Mouse (Mus musculus) gastrocnemius, adult 18-20 months (tissue): ENCODE data around the gene Tfec. TPM values are rescaled to one million over a fixed set of nuclear protein-coding genes. Genes with fewer than 3 reads are reported as not detected.

Source experiments
- DNase-seq: peaks from one replicate; pipeline ENCODE4 v3.0.0; 2021; ENCODE audit warnings: low spot score
- total RNA-seq, 2 experiments: library from RNA; stranded (reverse); gene quantifications; 2 replicates each; pipeline ENCODE4 v1.2.3; 2021

The Tfec gene
- total RNA-seq, 2 experiments from 2014 or later, result not detected

DNA sequence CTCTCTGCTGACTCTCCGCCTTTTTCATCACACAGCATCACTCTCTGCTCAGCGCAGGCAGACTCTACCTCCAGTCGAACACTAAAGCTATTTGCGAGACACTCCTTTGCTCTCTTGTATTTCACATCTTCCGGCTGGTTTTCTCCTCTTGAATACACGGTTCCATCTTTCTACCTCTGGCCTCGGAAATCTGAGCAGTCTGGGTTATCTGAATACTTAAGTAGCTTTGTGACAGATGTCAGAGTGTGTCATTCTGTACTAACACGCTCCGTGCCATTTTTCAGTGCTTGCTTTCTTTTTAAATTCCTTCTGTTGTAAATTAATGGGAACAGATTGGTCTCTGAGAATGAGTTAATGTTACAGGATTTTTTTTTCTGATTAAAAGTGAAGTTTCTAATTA is 101.3 kb downstream of the Tfec start:
- DNase-seq, result no peak

DNA sequence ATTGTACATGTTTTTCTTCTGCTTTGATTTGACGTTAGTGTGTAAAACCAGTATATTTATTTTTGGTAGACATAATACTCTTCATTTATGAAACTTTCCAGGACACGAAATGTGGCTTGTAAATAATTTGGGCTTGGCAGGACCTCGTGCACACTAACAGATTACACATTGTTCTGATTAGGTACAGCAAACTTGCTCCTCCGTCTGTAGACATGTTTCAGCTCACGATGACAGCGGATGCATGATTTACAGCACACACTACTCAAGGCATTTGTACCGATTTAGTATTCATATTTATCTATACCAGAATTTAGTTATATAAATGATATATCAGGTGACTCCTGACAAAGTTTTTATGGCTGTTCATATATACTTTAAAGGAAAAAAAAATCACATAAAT is 104.2 kb downstream of the Tfec start:
- no peak for DNase-seq

DNA sequence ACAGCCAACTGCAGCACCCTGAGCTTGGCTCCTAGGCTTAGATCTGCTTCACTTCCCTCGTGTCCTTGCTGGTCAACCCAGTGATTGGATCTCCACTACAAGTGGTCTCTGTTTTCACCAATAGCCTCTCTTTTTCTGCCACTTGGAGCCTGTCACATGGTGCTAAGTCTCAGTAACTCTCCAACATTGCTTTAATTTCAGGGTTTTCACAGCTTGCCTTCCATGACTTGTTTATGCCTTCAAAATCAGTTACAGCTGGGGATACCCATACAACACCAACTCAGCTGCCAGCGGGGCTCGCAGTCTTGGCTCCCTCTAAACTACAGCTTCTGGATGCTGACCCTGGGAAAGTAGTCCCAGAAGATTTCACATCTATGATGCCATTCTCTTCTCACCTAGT is 113.1 kb downstream of the Tfec start:
- DNase-seq, result no peak

Other genes starting within 250 kb of the Tfec start
- 1 to 10 TPM; 1.1 to 2.1 TPM for gene Tes, start 166.7 kb upstream of the Tfec start, total RNA-seq